Mouse (Mus musculus): ENCODE measurements around the gene Lcp2.

GRCm38 (mm10) chr11:34084639-34085038 lies 37.9 kb downstream of the Lcp2 start:
- TF ChIP-seq CTCF (IDR thresholded peaks at IDR 0.05; ENCODE audit: control insufficient read depth, insufficient read depth, low read length) (no peak), POLR2A (IDR thresholded peaks at IDR 0.05; ENCODE audit: borderline replicate concordance, control insufficient read depth, low read depth, low read length) (no peak)

All from bone marrow, adult 2 months (tissue).